Mouse (Mus musculus): Measurements from ENCODE around the gene Naif1.
"Not testable (repeated sequence)": the region's sequence is repeated elsewhere in the genome, so short reads cannot be mapped to it uniquely, and the experiment has no call there.

Naif1 gene

GRCm38 (mm10) chr2:32455101-32455500 lies 4.8 kb downstream of the Naif1 start:
- no peak for DNase-seq (ENCODE audit: low read depth, low spot score)

- DNase-seq (ENCODE audit: low read depth, low spot score), result no peak
Measured at GRCm38 (mm10) chr2:32458300-32458699, 8.0 kb downstream of the Naif1 start.

- no peak for DNase-seq (ENCODE audit: low read depth, low spot score)
Measured at GRCm38 (mm10) chr2:32459657-32460056, 9.4 kb downstream of the Naif1 start.

GRCm38 (mm10) chr2:32463773-32464172 lies 13.5 kb downstream of the Naif1 start:
- peak; percentile 24 for DNase-seq (ENCODE audit: low read depth, low spot score)

- peak; percentile 66 for DNase-seq (ENCODE audit: low read depth, low spot score)
Measured at GRCm38 (mm10) chr2:32464212-32464891, 14.1 kb downstream of the Naif1 start.

GRCm38 (mm10) chr2:32471001-32471680 lies 20.9 kb downstream of the Naif1 start:
- DNase-seq (ENCODE audit: low read depth, low spot score), result no peak

GRCm38 (mm10) chr2:32471681-32472061 lies 21.4 kb downstream of the Naif1 start:
- peak; percentile 25 for DNase-seq (ENCODE audit: low read depth, low spot score)

GRCm38 (mm10) chr2:32475361-32475760 lies 25.1 kb downstream of the Naif1 start:
- not testable (repeated sequence) for DNase-seq (ENCODE audit: low read depth, low spot score)

GRCm38 (mm10) chr2:32482351-32482750 lies 32.1 kb downstream of the Naif1 start:
- no peak for DNase-seq (ENCODE audit: low read depth, low spot score)

- peak; percentile 52 for DNase-seq (ENCODE audit: low read depth, low spot score)
Measured at GRCm38 (mm10) chr2:32483179-32483875, 33.1 kb downstream of the Naif1 start.

GRCm38 (mm10) chr2:32484933-32485332 lies 34.7 kb downstream of the Naif1 start:
- no peak for DNase-seq (ENCODE audit: low read depth, low spot score)

- no peak for DNase-seq (ENCODE audit: low read depth, low spot score)
Measured at GRCm38 (mm10) chr2:32485751-32486150, 35.5 kb downstream of the Naif1 start.

- DNase-seq (ENCODE audit: low read depth, low spot score), result no peak
Measured at GRCm38 (mm10) chr2:32486155-32486554, 35.9 kb downstream of the Naif1 start.

- peak; percentile 91 for DNase-seq (ENCODE audit: low read depth, low spot score)
Measured at GRCm38 (mm10) chr2:32487124-32487623, 36.9 kb downstream of the Naif1 start.

GRCm38 (mm10) chr2:32488679-32489078 lies 38.4 kb downstream of the Naif1 start:
- peak; percentile 87 for DNase-seq (ENCODE audit: low read depth, low spot score)

- DNase-seq (ENCODE audit: low read depth, low spot score), result not testable (repeated sequence)
Measured at GRCm38 (mm10) chr2:32490730-32491129, 40.5 kb downstream of the Naif1 start.

- DNase-seq (ENCODE audit: low read depth, low spot score), result peak; percentile 75
Measured at GRCm38 (mm10) chr2:32492661-32493060, 42.4 kb downstream of the Naif1 start.

GRCm38 (mm10) chr2:32493301-32493701 lies 43.0 kb downstream of the Naif1 start:
- peak; percentile 96 for DNase-seq (ENCODE audit: low read depth, low spot score)

- DNase-seq (ENCODE audit: low read depth, low spot score), result peak; percentile 54
Measured at GRCm38 (mm10) chr2:32494522-32494921, 44.3 kb downstream of the Naif1 start.

- DNase-seq (ENCODE audit: low read depth, low spot score), result peak; percentile 99
Measured at GRCm38 (mm10) chr2:32495185-32495726, 45.0 kb downstream of the Naif1 start.

GRCm38 (mm10) chr2:32496190-32496589 lies 45.9 kb downstream of the Naif1 start:
- peak; percentile 85 for DNase-seq (ENCODE audit: low read depth, low spot score)

- DNase-seq (ENCODE audit: low read depth, low spot score), result no peak
Measured at GRCm38 (mm10) chr2:32499365-32499764, 49.1 kb downstream of the Naif1 start.
